Mouse (Mus musculus): ENCODE measurements around the gene Lrmp. TPM values are rescaled to one million over a fixed set of nuclear protein-coding genes. Genes with fewer than 3 reads are reported as not detected.

The Lrmp gene
- total and polyA plus RNA-seq, 2 experiments from 2014 or later: 0.54 to 1.7 TPM

GRCm38 (mm10) chr6:145175571-145175981 is 60.1 kb downstream of the Lrmp start:
- Histone ChIP-seq H3K4me3 (ENCODE audit: low read length) (no peak overlapping the region), H3K9me3 (ENCODE audit: low read length) (no peaks in the 10 kb centered on the region), H3K4me2 (ENCODE audit: low read depth, low read length) (no peak overlapping the region), H3K27ac (no peak overlapping the region), H3K4me1 (ENCODE audit: insufficient read depth, low read length) (0 out of 2 replicates have a peak, but pooled peaks cover 10% of the 10 kb centered on the region), H3K27me3 (ENCODE audit: insufficient read depth, low read length) (no peaks in the 10 kb centered on the region), H3K9ac (replicated peaks; ENCODE audit: low read length) (no peak overlapping the region), H3K36me3 (ENCODE audit: insufficient read depth, low read length) (no peaks in the 10 kb centered on the region)
- ATAC-seq (no peak), DNase-seq (ENCODE audit: low spot score) (no peak)
- WGBS: 40% methylated on average over 9 of the region's 9 CpGs
- no peak for TF ChIP-seq CTCF (IDR thresholded peaks at IDR 0.05; ENCODE audit: low read depth)

- Histone ChIP-seq H3K9ac (replicated peaks; ENCODE audit: low read length) (no peak overlapping the region), H3K9me3 (ENCODE audit: low read length) (no peaks in the 10 kb centered on the region), H3K27ac (no peak overlapping the region), H3K4me3 (ENCODE audit: low read length) (no peak overlapping the region), H3K4me1 (ENCODE audit: insufficient read depth, low read length) (0 out of 2 replicates have a peak, but pooled peaks cover 10% of the 10 kb centered on the region), H3K4me2 (ENCODE audit: low read depth, low read length) (no peak overlapping the region), H3K36me3 (ENCODE audit: insufficient read depth, low read length) (no peaks in the 10 kb centered on the region), H3K27me3 (ENCODE audit: insufficient read depth, low read length) (no peaks in the 10 kb centered on the region)
- no peak for ATAC-seq
- WGBS: 47% methylated on average over 10 of the region's 10 CpGs
- no peak for TF ChIP-seq CTCF (IDR thresholded peaks at IDR 0.05; ENCODE audit: low read depth)
- no peak for DNase-seq (ENCODE audit: low spot score)
These were observed 61.0 kb downstream of the Lrmp start for GRCm38 (mm10) chr6:145176474-145176873.

- DNase-seq (ENCODE audit: low spot score) (peak; percentile 55), ATAC-seq (no peak)
- Histone ChIP-seq H3K27me3 (ENCODE audit: insufficient read depth, low read length) (no peaks in the 10 kb centered on the region), H3K4me3 (ENCODE audit: low read length) (no peak overlapping the region), H3K4me1 (ENCODE audit: insufficient read depth, low read length) (0 out of 2 replicates have a peak, but pooled peaks cover under 1% of the 10 kb centered on the region), H3K36me3 (ENCODE audit: insufficient read depth, low read length) (no peaks in the 10 kb centered on the region), H3K4me2 (ENCODE audit: low read depth, low read length) (no peak overlapping the region), H3K9ac (replicated peaks; ENCODE audit: low read length) (no peak overlapping the region), H3K27ac (no peak overlapping the region), H3K9me3 (ENCODE audit: low read length) (no peaks in the 10 kb centered on the region)
- WGBS: 23% methylated on average over 6 of the region's 6 CpGs
- peak; percentile 74 for TF ChIP-seq CTCF (IDR thresholded peaks at IDR 0.05; ENCODE audit: low read depth)
These were observed 64.2 kb downstream of the Lrmp start for GRCm38 (mm10) chr6:145179665-145180064.

GRCm38 (mm10) chr6:145182044-145182443 is 66.6 kb downstream of the Lrmp start:
- no peak for TF ChIP-seq CTCF (IDR thresholded peaks at IDR 0.05; ENCODE audit: low read depth)
- Histone ChIP-seq H3K36me3 (ENCODE audit: insufficient read depth, low read length) (no peaks in the 10 kb centered on the region), H3K27me3 (ENCODE audit: insufficient read depth, low read length) (no peaks in the 10 kb centered on the region), H3K9ac (replicated peaks; ENCODE audit: low read length) (no peak overlapping the region), H3K27ac (no peak overlapping the region), H3K9me3 (ENCODE audit: low read length) (no peaks in the 10 kb centered on the region), H3K4me1 (ENCODE audit: insufficient read depth, low read length) (no peaks in the 10 kb centered on the region), H3K4me3 (ENCODE audit: low read length) (no peak overlapping the region), H3K4me2 (ENCODE audit: low read depth, low read length) (no peak overlapping the region)
- ATAC-seq: no peak
- DNase-seq (ENCODE audit: low spot score): peak; percentile 25
- 75% methylated on average over 8 of the region's 8 CpGs for WGBS

- H3K9ac ChIP-seq (replicated peaks; ENCODE audit: low read length): no peak overlapping the region
- no peak for TF ChIP-seq CTCF (IDR thresholded peaks at IDR 0.05; ENCODE audit: low read depth)
- H3K27me3 ChIP-seq (ENCODE audit: insufficient read depth, low read length): no peaks in the 10 kb centered on the region
- H3K36me3 ChIP-seq (ENCODE audit: insufficient read depth, low read length): no peaks in the 10 kb centered on the region
- H3K4me3 ChIP-seq (ENCODE audit: low read length): no peak overlapping the region
- H3K9me3 ChIP-seq (ENCODE audit: low read length): no peaks in the 10 kb centered on the region
- ATAC-seq (no peak), DNase-seq (ENCODE audit: low spot score) (no peak)
- H3K4me2 ChIP-seq (ENCODE audit: low read depth, low read length): no peak overlapping the region
- H3K4me1 ChIP-seq (ENCODE audit: insufficient read depth, low read length): no peaks in the 10 kb centered on the region
- WGBS: 91% methylated on average over 1 of the region's 1 CpGs
- no peak overlapping the region for H3K27ac ChIP-seq
These were observed 70.6 kb downstream of the Lrmp start for GRCm38 (mm10) chr6:145186096-145186495.

- peak; percentile 87 for ATAC-seq
- peak; percentile 76 for DNase-seq (ENCODE audit: low spot score)
- no peaks in the 10 kb centered on the region for H3K27me3 ChIP-seq (ENCODE audit: insufficient read depth, low read length)
- H3K4me2 ChIP-seq (ENCODE audit: low read depth, low read length): peak overlapping the region; percentile 44
- peak overlapping the region; percentile 23 for H3K4me3 ChIP-seq (ENCODE audit: low read length)
- H3K27ac ChIP-seq: peak overlapping the region; percentile 48; the same call in 1 of the 2 replicates
- H3K9me3 ChIP-seq (ENCODE audit: low read length): no peaks in the 10 kb centered on the region
- H3K4me1 ChIP-seq (ENCODE audit: insufficient read depth, low read length): no peaks in the 10 kb centered on the region
- 56% methylated on average over 27 of the region's 27 CpGs for WGBS
- no peak overlapping the region; the same call in 1 of the 2 replicates for H3K9ac ChIP-seq (replicated peaks; ENCODE audit: low read length)
- TF ChIP-seq CTCF (IDR thresholded peaks at IDR 0.05; ENCODE audit: low read depth): peak; percentile 50
- no peaks in the 10 kb centered on the region for H3K36me3 ChIP-seq (ENCODE audit: insufficient read depth, low read length)
These were observed 71.9 kb downstream of the Lrmp start for GRCm38 (mm10) chr6:145187093-145188088.

Measured in hindbrain, postnatal 0 days (tissue).